Mouse (Mus musculus) liver, postnatal 0 days (tissue): ENCODE data around the gene Tmem158.

Source experiments
- CTCF ChIP-seq: sonication (generic); IDR thresholded peaks from 2 replicates; pipeline ENCODE4 v1.5.1; 2016; ENCODE audit warnings: antibody characterized with exemption, low read depth
- EP300 ChIP-seq: IDR thresholded peaks from 2 replicates; pipeline ENCODE4 v1.6.1; 2016; ENCODE audit warnings: antibody characterized with exemption, low read depth, mild to moderate bottlenecking

GRCm38 (mm10) chr9:123224863-123225431 is 35.6 kb downstream of the Tmem158 start:
- TF ChIP-seq CTCF, result no peak
- peak; percentile 48; the same call in 1 of the 2 replicates for TF ChIP-seq EP300
